Mouse (Mus musculus) heart, embryonic 15.5 days (tissue): ENCODE measurements around the gene Brsk1. TPM values are rescaled to one million over a fixed set of nuclear protein-coding genes. Genes with fewer than 3 reads are reported as not detected.

ENCODE experiments used
- ATAC-seq: fragments of 200-750 bp; cut with Nextera tagmentation; replicated peaks from 2 replicates; pipeline ENCODE4 v1.8.0; 2017; ENCODE audit warnings: low read depth, moderate TSS enrichment; ENCODE audit not compliant: insufficient number of reproducible peaks, insufficient read depth, low FRiP score
- H3K27ac ChIP-seq: fragments of 300-500 bp; sonication (generic); 2 replicates; pipeline ENCODE4 v1.5.1; 2015; ENCODE audit warnings: mild to moderate bottlenecking, inconsistent platforms
- H3K27me3 ChIP-seq: fragments of 300-500 bp; sonication (generic); 2 replicates; pipeline ENCODE4 v1.6.1; 2015; ENCODE audit warnings: inconsistent platforms
- H3K36me3 ChIP-seq: fragments of 300-500 bp; sonication (generic); 2 replicates; pipeline ENCODE4 v1.6.1; 2015; ENCODE audit warnings: mild to moderate bottlenecking, inconsistent platforms
- H3K4me1 ChIP-seq: fragments of 300-500 bp; sonication (generic); replicated peaks from 2 replicates; pipeline ENCODE4 v1.6.1; 2015; ENCODE audit warnings: inconsistent platforms
- H3K4me2 ChIP-seq: fragments of 300-500 bp; sonication (generic); 2 replicates; pipeline ENCODE4 v1.6.1; 2015; ENCODE audit warnings: inconsistent platforms, mild to moderate bottlenecking, moderate library complexity
- H3K4me3 ChIP-seq: fragments of 300-500 bp; sonication (generic); 2 replicates; pipeline ENCODE4 v1.5.1; 2015; ENCODE audit warnings: mild to moderate bottlenecking, inconsistent platforms
- H3K9ac ChIP-seq: fragments of 300-500 bp; sonication (generic); 2 replicates; pipeline ENCODE4 v1.6.1; 2015; ENCODE audit warnings: mild to moderate bottlenecking, inconsistent platforms
- H3K9me3 ChIP-seq: fragments of 300-500 bp; sonication (generic); replicated peaks from 2 replicates; pipeline ENCODE4 v1.6.1; 2016; ENCODE audit warnings: inconsistent platforms
- WGBS: fragments of 180-500 bp; shearing (Covaris S2); methylation state at CpG from one replicate; pipeline ENCODE4 v1.1.7; 2015; ENCODE audit warnings: mixed read lengths; 5-methylcytosine and 5-hydroxymethylcytosine counted together
- polyA plus RNA-seq: library from polyadenylated mRNA; unstranded; fragments of >200 nt; fragmentation: Nextera tagmentation; extraction: Ambion mirVana; gene quantifications from 2 replicates; pipeline ENCODE4 v1.2.1, GENCODE M21; 2015

Gene Brsk1
- 0.79 TPM in 2 replicates for polyA plus RNA-seq

DNA sequence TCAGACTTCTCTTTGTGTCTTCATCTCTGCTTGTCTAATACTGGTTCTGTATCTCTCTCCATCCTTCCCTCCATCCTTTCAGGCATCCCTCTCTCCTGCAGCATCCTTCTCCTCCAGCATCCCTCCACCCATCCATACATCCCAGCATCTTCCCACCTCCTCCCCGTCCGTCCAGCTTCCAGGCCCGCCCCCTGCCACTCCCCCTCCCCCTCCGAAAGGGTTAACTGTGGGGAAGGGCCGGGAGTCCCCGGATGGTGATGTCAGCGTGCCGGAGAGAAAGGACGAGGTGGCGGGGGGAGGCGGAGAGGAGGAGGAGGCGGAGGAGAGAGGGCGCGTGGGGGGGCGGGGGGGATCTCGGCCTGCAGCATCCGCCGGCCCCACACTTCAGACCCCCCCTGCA, at the start of gene Brsk1:
TSS of gene Brsk1 (plus strand) at position 218 of the 400 bp plus-strand sequence.
- Histone ChIP-seq H3K9me3 (no peaks in the 10 kb centered on the region), H3K27ac (peak within 1 kb of the TSS; percentile 73), H3K4me2 (peak within 1 kb of the TSS; percentile 87), H3K36me3 (peaks cover 4% of the 10 kb centered on the region; the same call in 1 of the 2 replicates), H3K4me1 (peaks cover 15% of the 10 kb centered on the region), H3K9ac (peak within 1 kb of the TSS; percentile 84), H3K27me3 (no peaks in the 10 kb centered on the region), H3K4me3 (peak within 1 kb of the TSS; percentile 68)
- WGBS, result 2% methylated on average over 5 of the region's 18 CpGs
- peak; percentile 63 for ATAC-seq

DNA sequence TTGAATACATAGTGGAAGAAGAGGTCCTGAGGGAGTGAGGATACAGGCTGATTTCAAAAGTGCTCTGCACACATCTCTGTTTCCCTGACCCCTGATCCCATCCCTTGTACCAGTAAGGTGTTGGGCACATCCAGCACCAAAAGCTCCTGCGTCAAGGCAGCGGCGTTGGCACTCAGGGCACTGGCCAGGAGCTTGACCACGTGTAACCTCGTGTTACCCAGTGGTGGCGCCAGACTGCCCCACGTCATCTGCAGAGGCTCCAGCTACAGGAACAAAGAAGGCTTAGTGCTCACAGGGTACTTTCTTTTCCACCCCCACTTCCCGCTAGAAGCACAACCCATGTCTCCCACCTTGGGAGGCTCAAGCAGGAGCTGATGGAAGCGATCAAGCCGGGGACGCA, 49.2 kb upstream of the Brsk1 start:
- Histone ChIP-seq H3K9ac (no peak overlapping the region), H3K4me1 (no peaks in the 10 kb centered on the region), H3K4me2 (no peak overlapping the region), H3K27ac (no peak overlapping the region), H3K27me3 (no peaks in the 10 kb centered on the region), H3K4me3 (no peak overlapping the region), H3K36me3 (peaks cover 79% of the 10 kb centered on the region), H3K9me3 (no peaks in the 10 kb centered on the region)
- 83% methylated on average over 11 of the region's 11 CpGs for WGBS
- no peak for ATAC-seq

DNA sequence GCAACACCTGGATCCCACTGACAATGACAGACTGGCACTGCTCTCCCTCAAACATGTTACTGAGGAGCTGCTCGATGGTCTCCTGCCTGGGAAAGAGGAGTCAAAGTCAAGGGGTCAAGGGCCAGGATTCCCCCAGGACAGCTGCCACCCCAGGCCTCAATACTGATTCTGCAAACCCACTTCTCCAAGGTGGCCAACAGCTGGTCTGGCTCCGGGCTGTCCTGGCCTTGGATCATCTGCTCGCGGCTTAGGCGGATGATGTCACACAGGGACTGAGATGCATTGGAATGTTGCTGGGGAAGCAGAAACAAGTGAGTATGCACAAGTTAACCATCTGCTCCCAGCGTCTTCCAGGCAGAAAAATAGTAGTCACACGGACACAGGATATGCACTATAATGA, 48.4 kb upstream of the Brsk1 start:
- no peak overlapping the region for H3K4me2 ChIP-seq
- peaks cover 80% of the 10 kb centered on the region for H3K36me3 ChIP-seq
- H3K9ac ChIP-seq, result no peak overlapping the region
- no peak for ATAC-seq
- H3K9me3 ChIP-seq, result no peaks in the 10 kb centered on the region
- H3K27me3 ChIP-seq, result no peaks in the 10 kb centered on the region
- H3K4me3 ChIP-seq, result no peak overlapping the region
- peaks cover 5% of the 10 kb centered on the region; the same call in 1 of the 2 replicates for H3K4me1 ChIP-seq
- no peak overlapping the region for H3K27ac ChIP-seq
- WGBS, result 79% methylated on average over 7 of the region's 7 CpGs

DNA sequence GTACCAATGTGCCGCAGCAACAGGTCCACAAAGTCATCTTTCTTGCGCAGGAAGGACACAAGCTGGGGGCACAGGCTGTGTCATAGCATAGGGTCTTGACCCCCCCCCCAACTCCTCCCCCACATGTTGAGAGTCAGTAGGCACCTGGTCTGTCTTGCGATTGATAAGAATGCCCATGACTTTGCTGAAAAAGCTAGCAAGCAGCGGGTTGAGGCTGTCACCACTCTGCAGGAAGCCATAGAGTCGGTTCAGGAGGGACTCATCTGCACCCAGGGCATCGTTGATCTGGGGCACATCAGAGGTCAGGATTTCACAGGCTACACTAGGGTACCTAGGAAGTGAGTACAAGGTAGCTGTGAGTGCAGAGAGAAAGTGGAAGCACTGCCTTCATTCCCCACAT, 47.2 kb upstream of the Brsk1 start:
- Histone ChIP-seq H3K9me3 (no peaks in the 10 kb centered on the region), H3K4me2 (no peak overlapping the region), H3K4me1 (peaks cover 16% of the 10 kb centered on the region), H3K27ac (no peak overlapping the region), H3K36me3 (peaks cover 69% of the 10 kb centered on the region), H3K9ac (no peak overlapping the region), H3K4me3 (no peak overlapping the region), H3K27me3 (no peaks in the 10 kb centered on the region)
- 86% methylated on average over 6 of the region's 6 CpGs for WGBS
- ATAC-seq, result no peak

DNA sequence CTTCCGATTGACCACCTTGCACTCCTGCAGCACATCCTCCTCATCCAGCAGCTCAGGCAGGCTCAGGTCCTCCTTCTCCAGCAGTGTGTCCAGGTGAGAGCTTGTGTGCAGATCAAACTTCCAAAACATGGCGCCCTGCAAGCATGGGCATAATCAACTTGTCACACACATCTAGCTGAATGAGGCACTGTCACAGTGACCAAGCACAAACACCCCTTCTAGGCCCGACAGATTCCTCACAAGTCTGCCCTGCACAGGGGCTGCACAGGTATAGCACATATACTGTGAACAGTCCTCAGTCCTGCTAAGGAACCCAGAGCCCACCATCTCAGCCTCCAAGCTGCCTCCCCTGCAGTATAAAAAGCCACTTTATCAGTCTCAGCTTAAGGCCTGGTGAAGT, 43.6 kb upstream of the Brsk1 start:
- no peak overlapping the region for H3K27ac ChIP-seq
- peaks cover 36% of the 10 kb centered on the region for H3K36me3 ChIP-seq
- H3K9me3 ChIP-seq, result no peaks in the 10 kb centered on the region
- 86% methylated on average over 3 of the region's 3 CpGs for WGBS
- no peak for ATAC-seq
- H3K27me3 ChIP-seq, result no peaks in the 10 kb centered on the region
- H3K4me1 ChIP-seq, result peaks cover 19% of the 10 kb centered on the region
- no peak overlapping the region for H3K9ac ChIP-seq
- H3K4me2 ChIP-seq, result no peak overlapping the region
- H3K4me3 ChIP-seq, result no peak overlapping the region

DNA sequence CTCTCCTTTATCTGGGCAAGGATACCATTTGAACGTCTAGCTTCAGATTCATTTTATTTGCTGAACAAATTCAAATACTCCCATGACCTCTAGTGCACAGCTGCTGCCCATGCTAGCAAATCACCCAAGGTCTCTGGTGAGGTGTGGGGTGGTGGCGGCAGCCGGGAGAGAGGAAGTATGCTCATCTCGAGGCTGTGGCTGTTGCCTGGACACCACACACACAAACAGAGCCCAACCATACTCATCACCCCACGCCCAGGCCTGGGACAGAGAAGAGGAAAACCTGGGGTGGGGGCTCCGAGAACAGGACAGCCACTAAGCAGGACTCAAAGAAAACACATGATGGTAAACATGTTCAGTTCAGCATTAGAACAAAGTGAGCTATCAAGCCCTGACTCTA, 43.1 kb upstream of the Brsk1 start:
- Histone ChIP-seq H3K4me3 (no peak overlapping the region), H3K27ac (no peak overlapping the region), H3K4me2 (no peak overlapping the region), H3K4me1 (peaks cover 22% of the 10 kb centered on the region), H3K9me3 (no peaks in the 10 kb centered on the region), H3K9ac (no peak overlapping the region), H3K36me3 (peaks cover 31% of the 10 kb centered on the region), H3K27me3 (no peaks in the 10 kb centered on the region)
- ATAC-seq, result peak; percentile 53; the same call in 1 of the 2 replicates
- 25% methylated on average over 6 of the region's 6 CpGs for WGBS

DNA sequence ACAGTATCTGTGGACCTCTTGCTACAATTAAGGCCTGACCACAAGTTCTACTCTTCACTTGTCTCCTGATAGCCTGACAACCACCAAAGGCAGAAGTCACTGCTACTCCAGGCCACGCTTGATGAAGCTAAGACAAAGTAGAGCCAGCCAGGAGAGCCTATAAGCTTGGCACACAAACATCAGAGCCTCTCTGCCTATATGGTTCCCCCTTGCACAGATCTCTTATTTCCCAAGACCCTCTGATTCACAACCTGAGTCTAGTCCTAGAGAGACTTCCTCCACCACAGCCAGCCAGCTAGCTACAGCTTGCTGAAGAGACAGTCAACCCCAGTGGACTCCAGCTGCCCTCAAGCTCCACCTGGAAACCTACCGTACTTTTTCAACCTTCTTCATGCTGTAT, 42.4 kb upstream of the Brsk1 start:
- WGBS, result 76% methylated on average over 2 of the region's 2 CpGs
- ATAC-seq, result no peak
- no peak overlapping the region for H3K4me2 ChIP-seq

DNA sequence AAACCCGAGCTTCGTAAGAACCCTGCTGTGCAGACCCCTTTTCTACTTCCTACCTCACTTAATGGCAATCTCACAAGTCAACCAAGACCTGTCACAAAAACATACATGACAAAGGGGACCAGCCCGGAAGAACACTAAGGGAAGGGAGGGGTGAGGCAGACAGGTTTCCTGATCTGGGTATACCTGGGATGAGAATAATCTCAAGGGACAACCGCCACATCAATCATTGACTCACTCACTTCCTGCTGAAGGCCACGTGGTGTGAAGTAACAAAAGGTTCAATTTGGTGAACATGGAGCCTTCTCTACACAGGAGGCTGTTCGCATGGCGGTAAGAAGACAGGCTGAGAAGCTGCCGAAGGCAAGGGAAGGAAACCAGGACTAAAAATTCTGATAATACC, 38.8 kb upstream of the Brsk1 start:
- no peaks in the 10 kb centered on the region for H3K9me3 ChIP-seq
- no peak overlapping the region for H3K9ac ChIP-seq
- H3K4me3 ChIP-seq, result no peak overlapping the region
- H3K27me3 ChIP-seq, result no peaks in the 10 kb centered on the region
- H3K27ac ChIP-seq, result no peak overlapping the region
- ATAC-seq, result no peak
- H3K4me1 ChIP-seq, result peaks cover 41% of the 10 kb centered on the region
- H3K36me3 ChIP-seq, result peaks cover 2% of the 10 kb centered on the region; the same call in 1 of the 2 replicates
- WGBS, result 70% methylated on average over 8 of the region's 8 CpGs
- H3K4me2 ChIP-seq, result no peak overlapping the region

More for the DNA sequence above, 42.4 kb upstream of the Brsk1 start:
- Histone ChIP-seq H3K27ac (0 out of 2 replicates have a peak overlapping the region, but pooled peaks have one; percentile 1), H3K27me3 (no peaks in the 10 kb centered on the region), H3K36me3 (peaks cover 26% of the 10 kb centered on the region), H3K9ac (no peak overlapping the region), H3K9me3 (no peaks in the 10 kb centered on the region), H3K4me1 (peaks cover 29% of the 10 kb centered on the region), H3K4me3 (no peak overlapping the region)

DNA sequence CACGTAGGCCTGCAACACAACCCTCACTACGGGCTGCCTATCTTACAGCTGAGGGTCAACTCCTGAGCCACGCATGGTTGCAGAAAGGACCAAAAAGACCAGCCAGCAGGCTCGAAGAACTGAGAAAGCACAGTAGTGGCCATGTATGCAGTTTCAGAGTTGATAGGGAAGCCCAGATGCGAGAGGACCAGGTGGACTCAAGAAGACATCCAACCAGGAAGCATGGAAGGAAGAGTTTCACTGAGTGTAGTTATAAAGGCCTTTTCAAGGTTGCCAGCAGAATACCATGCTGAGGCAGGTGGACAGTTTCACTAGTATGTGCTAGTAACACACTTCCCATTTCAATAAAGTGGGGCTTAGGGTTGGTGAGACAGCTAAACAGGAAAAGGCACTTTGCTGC, 37.7 kb upstream of the Brsk1 start:
- Histone ChIP-seq H3K4me3 (no peak overlapping the region), H3K27me3 (no peaks in the 10 kb centered on the region), H3K36me3 (no peaks in the 10 kb centered on the region), H3K9ac (no peak overlapping the region), H3K27ac (no peak overlapping the region), H3K9me3 (no peaks in the 10 kb centered on the region), H3K4me2 (no peak overlapping the region), H3K4me1 (peaks cover 42% of the 10 kb centered on the region)
- WGBS, result 73% methylated on average over 5 of the region's 5 CpGs
- ATAC-seq, result no peak

DNA sequence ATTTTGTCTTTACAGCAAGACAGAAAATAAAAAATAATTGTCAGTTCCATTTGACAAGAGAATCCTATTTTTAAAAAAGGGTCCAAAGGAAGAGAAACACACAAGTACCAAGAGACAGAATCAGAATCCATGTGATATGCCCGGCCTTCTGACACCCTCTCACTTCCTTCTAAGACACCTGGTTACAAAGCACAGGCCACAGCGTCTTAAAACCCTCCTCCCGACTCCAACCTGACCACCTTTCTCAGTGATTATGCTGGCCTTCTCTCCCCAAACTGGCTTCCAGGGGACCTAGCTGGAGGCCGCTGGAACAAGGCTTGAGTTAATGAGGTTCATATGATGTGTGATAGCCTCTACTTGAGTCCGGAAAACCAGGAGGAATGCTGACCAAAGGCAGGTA, 37.1 kb upstream of the Brsk1 start:
- H3K27me3 ChIP-seq, result no peaks in the 10 kb centered on the region
- no peak overlapping the region for H3K4me3 ChIP-seq
- ATAC-seq, result no peak
- H3K27ac ChIP-seq, result peak overlapping the region; percentile 46; the same call in 1 of the 2 replicates
- WGBS, result 71% methylated on average over 5 of the region's 5 CpGs
- H3K9ac ChIP-seq, result no peak overlapping the region
- H3K9me3 ChIP-seq, result no peaks in the 10 kb centered on the region
- H3K36me3 ChIP-seq, result no peaks in the 10 kb centered on the region
- H3K4me2 ChIP-seq, result 0 out of 2 replicates have a peak overlapping the region, but pooled peaks have one; percentile 8
- peaks cover 39% of the 10 kb centered on the region for H3K4me1 ChIP-seq

DNA sequence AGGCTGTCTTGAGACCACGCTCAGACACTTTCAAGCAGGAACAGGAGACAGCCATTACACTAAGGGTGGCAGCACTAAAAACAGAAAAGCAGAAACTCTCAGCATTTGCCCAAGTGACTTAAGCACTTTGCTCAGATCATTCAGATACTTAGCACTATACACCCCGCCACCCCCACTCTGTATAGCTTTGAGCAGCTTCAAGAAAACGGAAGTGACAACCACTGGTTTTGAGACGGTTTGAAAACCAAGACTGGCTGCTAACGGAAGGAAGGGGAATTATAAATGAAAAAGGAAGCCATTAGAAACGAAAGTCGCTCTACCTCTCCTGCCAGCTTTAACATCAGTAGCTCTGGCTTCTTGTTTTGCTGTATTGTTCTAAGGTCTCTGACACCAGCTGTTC, 36.6 kb upstream of the Brsk1 start:
- no peak overlapping the region for H3K9ac ChIP-seq
- H3K27ac ChIP-seq, result peak overlapping the region; percentile 55
- no peaks in the 10 kb centered on the region for H3K27me3 ChIP-seq
- H3K36me3 ChIP-seq, result no peaks in the 10 kb centered on the region
- 0 out of 2 replicates have a peak overlapping the region, but pooled peaks have one; percentile 8 for H3K4me2 ChIP-seq
- H3K9me3 ChIP-seq, result no peaks in the 10 kb centered on the region
- H3K4me1 ChIP-seq, result peaks cover 39% of the 10 kb centered on the region
- no peak for ATAC-seq
- 83% methylated on average over 7 of the region's 7 CpGs for WGBS
- H3K4me3 ChIP-seq, result 0 out of 2 replicates have a peak overlapping the region, but pooled peaks have one; percentile 4

DNA sequence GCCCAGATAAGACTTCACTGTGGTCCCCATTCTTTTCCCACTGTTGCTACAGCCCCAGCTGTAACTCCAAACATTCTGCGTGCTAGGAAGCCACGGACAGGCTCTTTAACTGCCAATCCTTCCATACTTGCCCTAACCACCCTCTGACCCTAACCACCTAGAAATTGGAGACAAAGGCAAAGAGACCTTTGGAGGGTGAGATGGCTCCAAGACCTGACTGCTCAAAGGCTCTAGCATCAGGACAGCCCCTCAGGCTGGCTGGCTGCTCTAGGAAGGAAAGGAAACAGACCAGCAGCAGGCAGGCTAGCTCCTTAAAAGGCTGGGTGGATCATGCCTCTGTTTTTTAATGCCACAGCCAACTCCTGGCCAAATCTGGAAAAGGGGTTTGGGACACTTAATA, 36.2 kb upstream of the Brsk1 start:
- Histone ChIP-seq H3K4me2 (0 out of 2 replicates have a peak overlapping the region, but pooled peaks have one; percentile 4), H3K27ac (peak overlapping the region; percentile 55), H3K9me3 (no peaks in the 10 kb centered on the region), H3K4me3 (0 out of 2 replicates have a peak overlapping the region, but pooled peaks have one; percentile 4), H3K9ac (no peak overlapping the region), H3K36me3 (no peaks in the 10 kb centered on the region), H3K4me1 (peaks cover 39% of the 10 kb centered on the region), H3K27me3 (no peaks in the 10 kb centered on the region)
- ATAC-seq, result no peak
- 74% methylated on average over 2 of the region's 2 CpGs for WGBS
